Mouse (Mus musculus): ENCODE data around the gene Pigl. TPM values are rescaled to one million over a fixed set of nuclear protein-coding genes. Genes with fewer than 3 reads are reported as not detected.
"Not testable (repeated sequence)": the region's sequence is repeated elsewhere in the genome, so short reads cannot be mapped to it uniquely, and the experiment has no call there.

Pigl gene
- total and polyA plus RNA-seq, 3 experiments = 3.1 to 3.5 (median 3.5) TPM

DNA sequence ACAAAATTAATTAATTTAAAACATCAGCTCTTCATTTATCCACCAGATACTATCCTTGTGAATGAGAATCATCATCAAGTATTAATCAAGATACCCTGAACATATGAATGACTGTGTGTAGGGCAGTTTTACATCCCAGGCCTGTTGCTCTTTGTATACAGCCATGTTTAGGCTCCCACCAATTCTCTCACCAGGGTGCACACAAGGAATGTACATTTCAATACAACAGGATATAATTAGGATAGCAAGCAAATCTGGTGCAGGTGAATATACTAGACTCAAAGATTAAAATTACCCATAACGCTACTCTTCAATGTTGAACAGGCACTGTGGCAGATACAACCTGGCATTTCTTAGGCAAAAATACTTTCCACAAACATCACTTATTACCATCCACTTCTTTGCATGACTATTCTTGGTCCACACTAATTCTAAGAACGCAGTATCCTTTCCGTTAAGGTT is 2.2 kb upstream of the Pigl start:
- H3K79me2 ChIP-seq (replicated peaks; ENCODE audit: control insufficient read depth, insufficient read depth, low read length) = peaks cover 4% of the 10 kb centered on the region
- H3K36me3 ChIP-seq (ENCODE audit: control insufficient read depth, insufficient read depth, low read length) = peaks cover 9% of the 10 kb centered on the region
- DNase-seq = no peak
- H3K4me3 ChIP-seq = peak overlapping the region; percentile 90
- TF ChIP-seq POLR2A (IDR thresholded peaks at IDR 0.05; ENCODE audit: insufficient read depth, low read depth, low read length) (no peak), CTCF (IDR thresholded peaks at IDR 0.05) (no peak), EP300 (IDR thresholded peaks at IDR 0.05; ENCODE audit: insufficient read depth, low read depth, low read length) (no peak)
- no peaks in the 10 kb centered on the region for H3K27me3 ChIP-seq (ENCODE audit: control insufficient read depth, insufficient read depth, low read length)
- peaks cover 3% of the 10 kb centered on the region for H3K4me1 ChIP-seq (ENCODE audit: control insufficient read depth, insufficient read depth, low read length)
- 3% methylated on average over 3 of the region's 3 CpGs for WGBS
- H3K27ac ChIP-seq = peak overlapping the region; percentile 12; the same call in 1 of the 2 replicates
- H3K9ac ChIP-seq (ENCODE audit: low read depth, low read length) = peak overlapping the region; percentile 22; the same call in 1 of the 2 replicates
- intact Hi-C loops (cut with DNase I) = loop anchor here (2.0 kb wide), 1 partner anchor 95 kb away; the partner anchor contains the start of gene Ubb

DNA sequence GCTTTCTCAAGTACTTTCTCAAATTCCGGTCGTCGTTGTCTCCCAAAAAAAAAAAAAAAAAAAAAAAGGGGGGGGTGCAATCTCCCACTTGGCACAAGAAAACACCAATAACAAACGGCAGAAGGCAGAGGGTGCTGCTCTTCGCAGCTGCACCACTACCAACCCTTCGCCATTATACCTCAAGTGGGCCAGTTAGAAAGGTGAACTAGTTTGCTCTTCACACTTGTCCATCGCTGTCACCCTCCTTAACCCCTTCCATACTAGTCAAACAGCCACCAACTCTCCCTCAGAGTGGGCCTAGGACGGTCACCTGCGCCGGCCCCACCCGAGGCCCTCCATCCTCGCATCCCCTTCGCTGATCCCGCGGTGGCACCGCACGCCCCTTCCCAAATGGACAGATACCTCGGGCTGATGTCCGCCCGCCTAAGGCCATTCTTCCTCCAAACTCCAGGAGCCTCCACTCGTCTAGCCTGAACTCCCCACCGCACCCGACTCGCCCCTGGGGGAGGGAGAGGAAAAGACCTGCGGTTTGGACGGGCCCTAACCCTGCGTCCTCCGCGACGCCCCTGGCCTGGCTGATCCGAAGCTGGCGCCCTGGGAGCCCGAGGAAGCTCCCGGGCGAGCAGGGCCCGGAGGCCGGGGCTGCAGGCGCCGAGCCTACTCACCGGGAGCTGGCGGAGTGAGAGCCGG is 1.6 kb upstream of the Pigl start:
- Histone ChIP-seq H3K9ac (ENCODE audit: low read depth, low read length) (peak overlapping the region; percentile 96), H3K79me2 (replicated peaks; ENCODE audit: control insufficient read depth, insufficient read depth, low read length) (peaks cover 4% of the 10 kb centered on the region), H3K4me1 (ENCODE audit: control insufficient read depth, insufficient read depth, low read length) (peaks cover 3% of the 10 kb centered on the region), H3K36me3 (ENCODE audit: control insufficient read depth, insufficient read depth, low read length) (peaks cover 9% of the 10 kb centered on the region), H3K27me3 (ENCODE audit: control insufficient read depth, insufficient read depth, low read length) (no peaks in the 10 kb centered on the region), H3K4me3 (peak overlapping the region; percentile 90), H3K27ac (peak overlapping the region; percentile 99)
- WGBS = under 1% methylated on average over 42 of the region's 42 CpGs
- peak in 1 of 2 experiments; percentile 75 for DNase-seq
- intact Hi-C loops (cut with DNase I) = loop anchor here (2.0 kb wide), 1 partner anchor 94 kb away; the partner anchor contains the start of gene Ubb
- peak; percentile 68 for TF ChIP-seq EP300 (IDR thresholded peaks at IDR 0.05; ENCODE audit: insufficient read depth, low read depth, low read length)
- TF ChIP-seq CTCF (IDR thresholded peaks at IDR 0.05) = peak; percentile 44
- peak; percentile 57; the same call in 1 of the 2 replicates for TF ChIP-seq POLR2A (IDR thresholded peaks at IDR 0.05; ENCODE audit: insufficient read depth, low read depth, low read length)

- Histone ChIP-seq H3K9ac (ENCODE audit: low read depth, low read length) (peak overlapping the region; percentile 96), H3K27me3 (ENCODE audit: control insufficient read depth, insufficient read depth, low read length) (no peaks in the 10 kb centered on the region), H3K4me1 (ENCODE audit: control insufficient read depth, insufficient read depth, low read length) (peaks cover 3% of the 10 kb centered on the region), H3K4me3 (peak overlapping the region; percentile 90), H3K79me2 (replicated peaks; ENCODE audit: control insufficient read depth, insufficient read depth, low read length) (peaks cover 4% of the 10 kb centered on the region), H3K36me3 (ENCODE audit: control insufficient read depth, insufficient read depth, low read length) (peaks cover 9% of the 10 kb centered on the region), H3K27ac (peak overlapping the region; percentile 99)
- intact Hi-C loops (cut with DNase I) = loop anchor here (2.0 kb wide), 1 partner anchor 93 kb away; the partner anchor contains the start of gene Ubb
- no peak for TF ChIP-seq EP300 (IDR thresholded peaks at IDR 0.05; ENCODE audit: insufficient read depth, low read depth, low read length)
- TF ChIP-seq POLR2A (IDR thresholded peaks at IDR 0.05; ENCODE audit: insufficient read depth, low read depth, low read length) = peak; percentile 95
- WGBS = under 1% methylated on average over 69 of the region's 73 CpGs
- peak; percentile 90 to 93 for DNase-seq
These were observed 894 bp upstream of the Pigl start for GRCm38 (mm10) chr11:62457241-62457890.

DNA sequence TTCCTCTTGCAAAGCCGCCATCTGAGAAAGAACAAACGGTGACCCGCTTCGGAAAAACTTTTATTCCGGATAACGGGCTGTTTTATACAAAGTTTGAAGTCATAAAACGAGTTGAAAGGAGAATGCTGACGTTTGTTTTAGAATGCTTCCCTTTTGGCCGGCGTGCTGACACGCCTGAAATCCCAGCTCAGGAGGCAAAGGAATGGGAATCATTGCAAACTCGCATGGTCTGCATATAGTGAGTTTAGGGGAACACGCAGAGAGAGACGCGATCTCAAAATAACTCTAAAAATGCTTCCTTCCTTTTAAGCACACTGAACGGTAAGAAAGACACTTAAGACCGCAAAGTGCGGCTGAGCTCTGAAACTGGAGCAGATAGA is 379 bp upstream of the Pigl start:
- Histone ChIP-seq H3K27ac (peak overlapping the region; percentile 99), H3K27me3 (ENCODE audit: control insufficient read depth, insufficient read depth, low read length) (no peaks in the 10 kb centered on the region), H3K4me1 (ENCODE audit: control insufficient read depth, insufficient read depth, low read length) (peaks cover 3% of the 10 kb centered on the region), H3K4me3 (peak overlapping the region; percentile 90), H3K9ac (ENCODE audit: low read depth, low read length) (peak overlapping the region; percentile 96), H3K79me2 (replicated peaks; ENCODE audit: control insufficient read depth, insufficient read depth, low read length) (peaks cover 4% of the 10 kb centered on the region), H3K36me3 (ENCODE audit: control insufficient read depth, insufficient read depth, low read length) (peaks cover 9% of the 10 kb centered on the region)
- intact Hi-C loops (cut with DNase I) = loop anchor here (2.0 kb wide), 2 partner anchors 37 to 93 kb away; partner anchors contain the start of gene Ubb
- no peak for DNase-seq
- TF ChIP-seq CTCF (IDR thresholded peaks at IDR 0.05) (no peak), POLR2A (IDR thresholded peaks at IDR 0.05; ENCODE audit: insufficient read depth, low read depth, low read length) (no peak), EP300 (IDR thresholded peaks at IDR 0.05; ENCODE audit: insufficient read depth, low read depth, low read length) (no peak)
- WGBS = under 1% methylated on average over 18 of the region's 18 CpGs

DNA sequence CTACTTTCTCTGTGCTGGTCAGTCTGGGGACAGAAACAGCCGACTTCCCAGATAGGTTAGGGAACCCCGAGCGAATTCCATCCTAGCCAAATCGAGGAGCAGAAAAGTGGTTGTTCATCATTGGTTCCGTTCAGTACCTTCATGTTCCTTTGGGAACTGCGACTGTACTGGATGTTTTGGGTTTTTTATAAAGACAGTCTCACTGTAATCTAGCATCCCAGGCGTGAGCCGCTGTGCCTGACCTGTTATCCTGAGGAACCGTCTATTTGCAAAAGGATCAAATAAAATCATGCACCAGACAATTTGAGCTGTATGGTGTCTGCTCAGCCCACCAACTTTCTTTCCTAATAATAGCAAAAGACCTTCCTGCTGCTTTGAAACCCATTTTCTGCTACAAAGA is 520 bp downstream of the Pigl start:
- Histone ChIP-seq H3K27ac (peak overlapping the region; percentile 99), H3K4me3 (peak overlapping the region; percentile 90), H3K9ac (ENCODE audit: low read depth, low read length) (peak overlapping the region; percentile 96), H3K36me3 (ENCODE audit: control insufficient read depth, insufficient read depth, low read length) (peaks cover 6% of the 10 kb centered on the region; the same call in 1 of the 2 replicates), H3K27me3 (ENCODE audit: control insufficient read depth, insufficient read depth, low read length) (no peaks in the 10 kb centered on the region), H3K79me2 (replicated peaks; ENCODE audit: control insufficient read depth, insufficient read depth, low read length) (peaks cover 1% of the 10 kb centered on the region; the same call in 1 of the 2 replicates), H3K4me1 (ENCODE audit: control insufficient read depth, insufficient read depth, low read length) (peaks cover 3% of the 10 kb centered on the region)
- DNase-seq = no peak
- 2% methylated on average over 9 of the region's 9 CpGs for WGBS
- intact Hi-C loops (cut with DNase I) = loop anchor here (2.0 kb wide), 1 partner anchor 36 kb away; no protein-coding TSS in a partner anchor
- TF ChIP-seq CTCF (IDR thresholded peaks at IDR 0.05) = no peak
- TF ChIP-seq POLR2A (IDR thresholded peaks at IDR 0.05; ENCODE audit: insufficient read depth, low read depth, low read length) = no peak
- no peak for TF ChIP-seq EP300 (IDR thresholded peaks at IDR 0.05; ENCODE audit: insufficient read depth, low read depth, low read length)

DNA sequence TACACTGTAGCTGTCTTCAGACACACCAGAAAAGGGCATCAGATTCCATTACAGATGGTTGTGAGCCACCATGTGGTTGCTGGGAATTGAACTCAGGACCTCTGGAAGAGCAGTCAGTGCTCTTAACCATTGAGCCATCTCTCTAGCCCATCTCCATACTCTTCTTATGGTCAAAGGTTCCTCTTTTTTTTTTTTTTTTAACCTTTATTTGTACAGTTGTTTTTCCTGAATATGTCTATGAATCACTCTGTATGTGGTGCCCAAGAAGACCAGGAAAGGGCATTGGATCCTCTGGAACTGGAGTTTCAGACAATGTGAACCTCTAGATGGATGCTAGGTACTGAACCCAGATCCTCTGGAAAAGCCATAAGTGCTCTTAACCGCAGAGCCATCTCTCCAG is 4.3 kb downstream of the Pigl start:
- DNase-seq; intact Hi-C loops (cut with DNase I); H3K36me3 ChIP-seq (ENCODE audit: control insufficient read depth, insufficient read depth, low read length); H3K9ac ChIP-seq (ENCODE audit: low read depth, low read length); H3K4me1 ChIP-seq (ENCODE audit: control insufficient read depth, insufficient read depth, low read length); H3K4me3 ChIP-seq; H3K27ac ChIP-seq; H3K79me2 ChIP-seq (replicated peaks; ENCODE audit: control insufficient read depth, insufficient read depth, low read length); H3K27me3 ChIP-seq (ENCODE audit: control insufficient read depth, insufficient read depth, low read length): not testable (repeated sequence)
- WGBS = 92% methylated on average over 1 of the region's 1 CpGs

Measured in heart, adult 2 months (tissue).